Mouse (Mus musculus) subcutaneous adipose tissue, adult 2 months (tissue): ENCODE data around the gene Cct6b. TPM values are rescaled to one million over a fixed set of nuclear protein-coding genes. Genes with fewer than 3 reads are reported as not detected.

Experiments
- polyA plus RNA-seq: library from polyadenylated mRNA; depleted of rRNA; stranded (reverse); fragments of >200 nt; gene quantifications from 2 replicates; pipeline ENCODE4 v1.2.3, GENCODE M21; 2012; ENCODE audit warnings: low replicate concordance; rRNA removed

Gene Cct6b
- polyA plus RNA-seq: 0.27 and 0.31 TPM in 2 replicates

GRCm38 (mm10) chr11:82763742-82764437 is at the start of gene Cct6b, which contains the start of gene Zfp830:
Cct6b (minus strand) TSS chr11:82764321.
Zfp830 (plus strand) TSS chr11:82764345.

GRCm38 (mm10) chr11:82780983-82781903 is 17.1 kb upstream of the Cct6b start, which contains the start of gene Lig3:
Lig3 (plus strand) TSS chr11:82781108.

Other genes starting within 250 kb of the Cct6b start
- 3.5 and 7.7 TPM in 2 replicates for gene Zfp830, start within 50 bp of the Cct6b start, polyA plus RNA-seq
- gene Lig3, start 16.8 kb upstream of the Cct6b start, polyA plus RNA-seq: 12.0 and 35.2 TPM in 2 replicates
- 12.6 and 19.7 TPM in 2 replicates for gene Rffl, start 106.9 kb upstream of the Cct6b start, polyA plus RNA-seq
- 21.9 and 36.2 TPM in 2 replicates for gene Rad51d, start 126.3 kb upstream of the Cct6b start, polyA plus RNA-seq
- gene Fndc8, start 127.8 kb upstream of the Cct6b start, polyA plus RNA-seq: 1.0 and 4.9 TPM in 2 replicates
- 23.3 and 60.5 TPM in 2 replicates for gene Nle1, start 144.1 kb upstream of the Cct6b start, polyA plus RNA-seq
- 11.4 and 20.0 TPM in 2 replicates for gene Unc45b, start 146.2 kb upstream of the Cct6b start, polyA plus RNA-seq
- gene Slfn5, start 187.0 kb upstream of the Cct6b start, polyA plus RNA-seq: 23.4 and 39.9 TPM in 2 replicates
- gene Slfn9, start 227.5 kb upstream of the Cct6b start, polyA plus RNA-seq: 0.95 and 3.2 TPM in 2 replicates